Mouse (Mus musculus) E14TG2a.4 (cell line): ENCODE data around the gene Psma5.

Experiments used
- H3K27me3 ChIP-seq: 2 replicates; pipeline ENCODE4 v1.6.1; 2014; ENCODE audit warnings: low read length, control low read depth; ENCODE audit not compliant: insufficient read depth
- H3K36me3 ChIP-seq: 2 replicates; pipeline ENCODE4 v1.6.1; 2014; ENCODE audit warnings: low read length, control low read depth; ENCODE audit not compliant: insufficient read depth
- H3K4me1 ChIP-seq: replicated peaks from 2 replicates; pipeline ENCODE4 v1.6.1; 2014; ENCODE audit warnings: low read depth, low read length, control low read depth
- H3K4me3 ChIP-seq: replicated peaks from 2 replicates; pipeline ENCODE4 v1.5.1; 2014; ENCODE audit warnings: mild to moderate bottlenecking, low read length
- H3K9me3 ChIP-seq: 2 replicates; pipeline ENCODE4 v1.6.1; 2014; ENCODE audit warnings: low read length, control low read depth
- CTCF ChIP-seq: conservative IDR thresholded peaks from 2 replicates; pipeline ENCODE4 v1.5.1; 2014; ENCODE audit warnings: low read length
- NANOG ChIP-seq: IDR thresholded peaks from 2 replicates; pipeline ENCODE4 v1.6.1; 2014; ENCODE audit warnings: borderline replicate concordance, low read length, mixed read lengths
- POU5F1 ChIP-seq: IDR thresholded peaks from 2 replicates; pipeline ENCODE4 v1.6.1; 2014; ENCODE audit warnings: low read length, borderline replicate concordance

Psma5 gene

GRCm38 (mm10) chr3:108312414-108312813 lies 55.7 kb downstream of the Psma5 start:
- H3K36me3 ChIP-seq: no peaks in the 10 kb centered on the region
- H3K4me3 ChIP-seq: no peak overlapping the region
- TF ChIP-seq NANOG (no peak), CTCF (no peak), POU5F1 (no peak)
- H3K4me1 ChIP-seq: peaks cover 19% of the 10 kb centered on the region; the same call in 1 of the 2 replicates
- H3K27me3 ChIP-seq: no peaks in the 10 kb centered on the region
- H3K9me3 ChIP-seq: no peaks in the 10 kb centered on the region

GRCm38 (mm10) chr3:108313138-108313537 lies 56.4 kb downstream of the Psma5 start:
- Histone ChIP-seq H3K4me1 (peaks cover 19% of the 10 kb centered on the region; the same call in 1 of the 2 replicates), H3K27me3 (no peaks in the 10 kb centered on the region), H3K4me3 (no peak overlapping the region), H3K9me3 (no peaks in the 10 kb centered on the region), H3K36me3 (no peaks in the 10 kb centered on the region)
- TF ChIP-seq POU5F1: no peak
- TF ChIP-seq CTCF: no peak
- TF ChIP-seq NANOG: no peak

- Histone ChIP-seq H3K36me3 (no peaks in the 10 kb centered on the region), H3K9me3 (no peaks in the 10 kb centered on the region), H3K4me1 (peaks cover 29% of the 10 kb centered on the region), H3K4me3 (no peak overlapping the region), H3K27me3 (no peaks in the 10 kb centered on the region)
- no peak for TF ChIP-seq NANOG
- TF ChIP-seq CTCF: no peak
- TF ChIP-seq POU5F1: no peak
Measured at GRCm38 (mm10) chr3:108314038-108314675, 57.4 kb downstream of the Psma5 start.

- H3K27me3 ChIP-seq: no peaks in the 10 kb centered on the region
- no peaks in the 10 kb centered on the region for H3K9me3 ChIP-seq
- TF ChIP-seq CTCF (no peak), POU5F1 (no peak), NANOG (no peak)
- no peaks in the 10 kb centered on the region for H3K36me3 ChIP-seq
- H3K4me3 ChIP-seq: no peak overlapping the region
- peaks cover 48% of the 10 kb centered on the region for H3K4me1 ChIP-seq
Measured at GRCm38 (mm10) chr3:108318517-108318916, 61.8 kb downstream of the Psma5 start.

GRCm38 (mm10) chr3:108321671-108322070 lies 64.9 kb downstream of the Psma5 start:
- Histone ChIP-seq H3K4me1 (peaks cover 42% of the 10 kb centered on the region), H3K27me3 (no peaks in the 10 kb centered on the region), H3K9me3 (no peaks in the 10 kb centered on the region), H3K4me3 (no peak overlapping the region), H3K36me3 (no peaks in the 10 kb centered on the region)
- no peak for TF ChIP-seq POU5F1
- TF ChIP-seq CTCF: no peak
- no peak for TF ChIP-seq NANOG

GRCm38 (mm10) chr3:108322136-108322535 lies 65.4 kb downstream of the Psma5 start:
- Histone ChIP-seq H3K27me3 (no peaks in the 10 kb centered on the region), H3K9me3 (no peaks in the 10 kb centered on the region)
- TF ChIP-seq POU5F1 (no peak), CTCF (no peak), NANOG (no peak)

DNA sequence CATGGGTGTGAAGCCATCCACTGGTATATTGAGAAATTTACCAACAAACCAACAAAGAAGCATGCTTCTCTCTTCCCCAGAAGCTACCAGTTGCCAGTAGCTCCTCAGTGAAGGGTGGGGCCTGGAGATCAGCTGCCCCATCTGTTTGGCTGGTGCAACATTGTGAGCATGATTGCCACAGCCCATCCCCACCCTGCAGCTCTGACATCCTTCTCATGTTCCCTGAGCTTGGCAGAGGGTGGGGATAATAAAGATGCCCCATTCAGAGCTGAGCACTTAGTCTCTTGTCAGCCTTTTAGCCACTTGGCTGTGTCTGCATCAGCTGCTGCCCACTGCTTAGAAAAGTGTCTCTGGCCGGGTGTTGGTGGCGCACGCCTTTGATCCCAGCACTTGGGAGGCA lies 66.2 kb downstream of the Psma5 start:
- H3K4me3 ChIP-seq: no peak overlapping the region
- TF ChIP-seq CTCF: no peak
- no peaks in the 10 kb centered on the region for H3K9me3 ChIP-seq
- H3K36me3 ChIP-seq: no peaks in the 10 kb centered on the region
- no peaks in the 10 kb centered on the region for H3K27me3 ChIP-seq
- peaks cover 36% of the 10 kb centered on the region for H3K4me1 ChIP-seq

More at GRCm38 (mm10) chr3:108322136-108322535, 65.4 kb downstream of the Psma5 start:
- peaks cover 39% of the 10 kb centered on the region for H3K4me1 ChIP-seq
- H3K36me3 ChIP-seq: no peaks in the 10 kb centered on the region
- H3K4me3 ChIP-seq: no peak overlapping the region

DNA sequence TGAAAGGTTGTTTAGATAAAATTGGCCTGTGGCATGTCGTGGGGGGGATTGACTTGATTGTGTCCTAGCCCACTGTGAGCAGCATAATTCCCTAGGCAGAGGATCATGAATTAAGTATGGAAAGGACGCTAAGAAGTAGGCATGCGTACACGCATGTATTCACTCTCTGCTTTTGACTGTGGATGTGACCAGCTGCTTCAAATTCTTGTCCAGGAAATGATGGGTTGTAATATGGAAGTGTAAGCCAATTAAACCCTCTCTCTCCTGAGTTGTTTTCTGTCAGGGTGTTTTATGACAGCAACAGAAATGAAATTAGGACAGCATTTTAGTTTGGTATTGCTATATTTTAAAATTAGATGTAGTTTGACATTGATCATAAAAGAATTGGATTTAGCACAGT lies 68.1 kb downstream of the Psma5 start:
- H3K4me3 ChIP-seq: no peak overlapping the region
- no peaks in the 10 kb centered on the region for H3K36me3 ChIP-seq
- peaks cover 19% of the 10 kb centered on the region for H3K4me1 ChIP-seq
- TF ChIP-seq POU5F1 (no peak), NANOG (no peak), CTCF (no peak)
- no peaks in the 10 kb centered on the region for H3K9me3 ChIP-seq
- H3K27me3 ChIP-seq: no peaks in the 10 kb centered on the region

- Histone ChIP-seq H3K9me3 (no peaks in the 10 kb centered on the region), H3K27me3 (no peaks in the 10 kb centered on the region), H3K36me3 (no peaks in the 10 kb centered on the region), H3K4me1 (peaks cover 13% of the 10 kb centered on the region), H3K4me3 (no peak overlapping the region)
- TF ChIP-seq POU5F1 (no peak), CTCF (no peak), NANOG (no peak)
Measured at GRCm38 (mm10) chr3:108325521-108325920, 68.8 kb downstream of the Psma5 start.

DNA sequence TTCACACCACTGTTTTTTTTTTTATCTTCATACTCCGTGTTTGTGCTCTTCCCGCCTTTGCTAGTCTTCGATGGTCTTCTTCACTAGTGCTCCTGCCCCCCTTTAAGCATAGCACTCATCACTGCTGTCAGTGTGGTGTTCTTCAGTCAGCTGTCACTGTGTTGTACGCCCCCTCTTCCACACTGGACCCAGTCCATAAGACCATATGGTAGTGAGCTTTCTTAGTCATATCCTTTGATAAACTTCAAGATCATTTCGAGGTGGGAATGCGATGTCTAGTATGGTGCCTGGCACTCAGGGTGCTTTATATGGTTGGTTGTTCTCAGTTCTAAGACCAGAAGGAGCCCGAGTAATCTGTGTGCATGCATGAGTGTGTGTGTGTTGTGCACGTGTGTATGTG lies 70.5 kb downstream of the Psma5 start:
- Histone ChIP-seq H3K4me3 (no peak overlapping the region), H3K36me3 (no peaks in the 10 kb centered on the region), H3K27me3 (no peaks in the 10 kb centered on the region), H3K9me3 (no peaks in the 10 kb centered on the region), H3K4me1 (peaks cover 7% of the 10 kb centered on the region)
- TF ChIP-seq POU5F1 (no peak), NANOG (no peak), CTCF (no peak)
